Mouse (Mus musculus) adrenal gland, adult 8-10 months (tissue): ENCODE results near the gene Mroh3. TPM values are rescaled to one million over a fixed set of nuclear protein-coding genes. Genes with fewer than 3 reads are reported as not detected.

Experiments
- DNase-seq: peaks from one replicate; pipeline ENCODE4 v3.0.0; 2022
- total RNA-seq, 4 experiments: library from RNA; stranded (reverse); gene quantifications; 2 replicates each; pipeline ENCODE4 v1.2.4; 2022

The Mroh3 gene
- not detected for total RNA-seq

GRCm38 (mm10) chr1:136212803-136213202 is at the start of gene Mroh3:
Gene Mroh3 (minus strand): TSS chr1:136212828.
- no peak for DNase-seq

- DNase-seq, result no peak
These were observed 48.1 kb upstream of the Mroh3 start, which contains the start of gene Gpr25 for GRCm38 (mm10) chr1:136260635-136261238. Gene Gpr25 (minus strand): TSS chr1:136260873.

GRCm38 (mm10) chr1:136259893-136260634 is 47.4 kb upstream of the Mroh3 start:
- DNase-seq, result peak; percentile 25

GRCm38 (mm10) chr1:136259543-136259892 is 46.9 kb upstream of the Mroh3 start:
- no peak for DNase-seq

GRCm38 (mm10) chr1:136258495-136258894 is 45.9 kb upstream of the Mroh3 start:
- DNase-seq, result no peak

- DNase-seq, result no peak
These were observed 43.0 kb upstream of the Mroh3 start for GRCm38 (mm10) chr1:136255657-136256056.

- DNase-seq, result no peak
These were observed 42.5 kb upstream of the Mroh3 start for GRCm38 (mm10) chr1:136255174-136255573.

- no peak for DNase-seq
These were observed 42.0 kb upstream of the Mroh3 start for GRCm38 (mm10) chr1:136254503-136255065.

- DNase-seq, result no peak
These were observed 40.8 kb upstream of the Mroh3 start for GRCm38 (mm10) chr1:136253472-136253871.

- DNase-seq, result no peak
These were observed 37.0 kb upstream of the Mroh3 start for GRCm38 (mm10) chr1:136249662-136250061.

- no peak for DNase-seq
These were observed 34.8 kb upstream of the Mroh3 start for GRCm38 (mm10) chr1:136247393-136247792.

- no peak for DNase-seq
These were observed 31.8 kb upstream of the Mroh3 start for GRCm38 (mm10) chr1:136244469-136244868.

GRCm38 (mm10) chr1:136241801-136242200 is 29.2 kb upstream of the Mroh3 start:
- DNase-seq, result no peak

- DNase-seq, result no peak
These were observed 25.9 kb upstream of the Mroh3 start for GRCm38 (mm10) chr1:136238495-136238894.

GRCm38 (mm10) chr1:136234595-136235092 is 22.0 kb upstream of the Mroh3 start:
- no peak for DNase-seq

- DNase-seq, result no peak
These were observed 21.4 kb upstream of the Mroh3 start, which contains the start of gene Inava for GRCm38 (mm10) chr1:136233892-136234594. Gene Inava (minus strand): TSS chr1:136234264.

- DNase-seq, result no peak
These were observed 20.6 kb upstream of the Mroh3 start for GRCm38 (mm10) chr1:136232986-136233790.

- DNase-seq, result no peak
These were observed 19.8 kb upstream of the Mroh3 start for GRCm38 (mm10) chr1:136232285-136232926.

GRCm38 (mm10) chr1:136231596-136231995 is 19.0 kb upstream of the Mroh3 start:
- no peak for DNase-seq

GRCm38 (mm10) chr1:136230201-136230600 is 17.6 kb upstream of the Mroh3 start:
- DNase-seq, result no peak

GRCm38 (mm10) chr1:136229040-136229373 is 16.4 kb upstream of the Mroh3 start:
- DNase-seq, result no peak
